Mouse (Mus musculus) embryonic facial prominence, embryonic 12.5 days (tissue): Measurements from ENCODE around the gene Cd63. TPM values are rescaled to one million over a fixed set of nuclear protein-coding genes. Genes with fewer than 3 reads are reported as not detected.

Experiments
- ATAC-seq: fragments of 200-750 bp; cut with Nextera tagmentation; 2 replicates; pipeline ENCODE4 v1.8.0; 2017; ENCODE audit not compliant: insufficient number of reproducible peaks, insufficient read depth, low FRiP score, low TSS enrichment
- H3K27ac ChIP-seq: fragments of 300-500 bp; sonication (generic); 2 replicates; pipeline ENCODE4 v1.5.1; 2016; ENCODE audit warnings: mild to moderate bottlenecking
- H3K27me3 ChIP-seq: fragments of 300-500 bp; sonication (generic); 2 replicates; pipeline ENCODE4 v1.6.1; 2016; ENCODE audit warnings: mild to moderate bottlenecking, moderate library complexity
- H3K36me3 ChIP-seq: fragments of 300-500 bp; sonication (generic); 2 replicates; pipeline ENCODE4 v1.6.1; 2016; ENCODE audit warnings: mild to moderate bottlenecking
- H3K4me1 ChIP-seq: fragments of 300-500 bp; sonication (generic); 2 replicates; pipeline ENCODE4 v1.6.1; 2016
- H3K4me2 ChIP-seq: fragments of 300-500 bp; sonication (generic); replicated peaks from 2 replicates; pipeline ENCODE4 v1.6.1; 2016; ENCODE audit warnings: mild to moderate bottlenecking, moderate library complexity
- H3K4me3 ChIP-seq: fragments of 300-500 bp; sonication (generic); 2 replicates; pipeline ENCODE4 v1.5.1; 2016; ENCODE audit warnings: mild to moderate bottlenecking
- H3K9ac ChIP-seq: fragments of 300-500 bp; sonication (generic); 2 replicates; pipeline ENCODE4 v1.6.1; 2016; ENCODE audit warnings: mild to moderate bottlenecking, moderate library complexity
- H3K9me3 ChIP-seq: fragments of 300-500 bp; sonication (generic); 2 replicates; pipeline ENCODE4 v1.6.1; 2016; ENCODE audit warnings: mild to moderate bottlenecking, moderate library complexity
- WGBS: fragments of 180-500 bp; shearing (Covaris S2); methylation state at CpG from one replicate; pipeline ENCODE4 v1.1.7; 2016; 5-methylcytosine and 5-hydroxymethylcytosine counted together
- polyA plus RNA-seq: library from polyadenylated mRNA; unstranded; fragments of >200 nt; fragmentation: Nextera tagmentation; extraction: Ambion mirVana; gene quantifications from 2 replicates; pipeline ENCODE4 v1.2.1, GENCODE M21; 2016

Gene Cd63
- polyA plus RNA-seq, 1 experiment from 2014 or later = 465 TPM

- Histone ChIP-seq H3K4me2 (no peak overlapping the region), H3K36me3 (no peaks in the 10 kb centered on the region), H3K4me3 (no peak overlapping the region), H3K4me1 (no peaks in the 10 kb centered on the region), H3K9me3 (no peaks in the 10 kb centered on the region), H3K9ac (no peak overlapping the region), H3K27ac (no peak overlapping the region), H3K27me3 (no peaks in the 10 kb centered on the region; the same call in 1 of the 2 replicates)
- no peak for ATAC-seq
- WGBS = 76% methylated on average over 10 of the region's 10 CpGs
Observed at GRCm38 (mm10) chr10:128958340-128958739, 57.6 kb downstream of the Cd63 start.

- no peaks in the 10 kb centered on the region for H3K36me3 ChIP-seq
Observed at GRCm38 (mm10) chr10:128960142-128960541, 59.4 kb downstream of the Cd63 start.

GRCm38 (mm10) chr10:128960590-128961584 lies 60.1 kb downstream of the Cd63 start, which contains the start of gene Mettl7b:
Gene Mettl7b (minus strand): TSS chr10:128960988.
- Histone ChIP-seq H3K9ac (no peak within 1 kb of the TSS), H3K9me3 (no peaks in the 10 kb centered on the region), H3K4me2 (no peak within 1 kb of the TSS), H3K4me1 (no peaks in the 10 kb centered on the region), H3K27ac (no peak within 1 kb of the TSS), H3K36me3 (no peaks in the 10 kb centered on the region), H3K27me3 (no peaks in the 10 kb centered on the region), H3K4me3 (no peak within 1 kb of the TSS)
- WGBS = 80% methylated on average over 12 of the region's 12 CpGs
- ATAC-seq = no peak

More at GRCm38 (mm10) chr10:128960142-128960541, 59.4 kb downstream of the Cd63 start:
- Histone ChIP-seq H3K9me3 (no peaks in the 10 kb centered on the region), H3K4me1 (no peaks in the 10 kb centered on the region), H3K4me2 (no peak overlapping the region), H3K9ac (no peak overlapping the region), H3K27me3 (no peaks in the 10 kb centered on the region), H3K4me3 (no peak overlapping the region), H3K27ac (no peak overlapping the region)
- WGBS = 75% methylated on average over 4 of the region's 4 CpGs
- no peak for ATAC-seq

Other genes starting within 250 kb of the Cd63 start
- gene Suox, start 226.9 kb upstream of the Cd63 start, polyA plus RNA-seq = 18.5 and 19.5 TPM in 2 replicates
- gene Rab5b, start 204.7 kb upstream of the Cd63 start, polyA plus RNA-seq = 80.0 and 85.6 TPM in 2 replicates
- gene Pmel, start 196.8 kb upstream of the Cd63 start, polyA plus RNA-seq = 26.3 and 48.0 TPM in 2 replicates
- gene Cdk2, start 196.0 kb upstream of the Cd63 start, polyA plus RNA-seq = 134 and 143 TPM in 2 replicates
- gene Dgka, start 156.1 kb upstream of the Cd63 start, polyA plus RNA-seq = 9.3 and 10.4 TPM in 2 replicates
- 48.9 and 53.1 TPM in 2 replicates for gene Pym1, start 153.1 kb upstream of the Cd63 start, polyA plus RNA-seq
- gene Mmp19, start 110.1 kb upstream of the Cd63 start, polyA plus RNA-seq = 0.42 and 0.93 TPM in 2 replicates
- 55.6 and 60.5 TPM in 2 replicates for gene Dnajc14, start 96.9 kb upstream of the Cd63 start, polyA plus RNA-seq
- gene Tmem198b, start 96.6 kb upstream of the Cd63 start, polyA plus RNA-seq = 24.8 and 25.7 TPM in 2 replicates
- gene Sarnp, start 83.7 kb upstream of the Cd63 start, polyA plus RNA-seq = 227 and 230 TPM in 2 replicates
- 31.5 and 35.5 TPM in 2 replicates for gene Ormdl2, start 79.3 kb upstream of the Cd63 start, polyA plus RNA-seq
- gene Gdf11, start 9.3 kb upstream of the Cd63 start, polyA plus RNA-seq = 10.8 and 11.9 TPM in 2 replicates
- 14.2 and 14.7 TPM in 2 replicates for gene Rdh5, start 21.9 kb downstream of the Cd63 start, polyA plus RNA-seq
- 210 and 215 TPM in 2 replicates for gene Bloc1s1, start 23.0 kb downstream of the Cd63 start, polyA plus RNA-seq
- 5.2 TPM in 2 replicates for gene Itga7, start 32.8 kb downstream of the Cd63 start, polyA plus RNA-seq
- gene Mettl7b, start 60.0 kb downstream of the Cd63 start, polyA plus RNA-seq = 0.13 TPM in 1 of 2 replicates, not detected in the other
- gene Olfr9, start 88.4 kb downstream of the Cd63 start, polyA plus RNA-seq = not detected in 2 replicates
- not detected in 2 replicates for gene Olfr763, start 109.8 kb downstream of the Cd63 start, polyA plus RNA-seq
- not detected in 2 replicates for gene Olfr764-ps1, start 138.9 kb downstream of the Cd63 start, polyA plus RNA-seq
- gene Olfr765, start 149.0 kb downstream of the Cd63 start, polyA plus RNA-seq = not detected in 2 replicates
- not detected in 2 replicates for gene Olfr766-ps1, start 168.0 kb downstream of the Cd63 start, polyA plus RNA-seq
- gene Olfr767, start 181.9 kb downstream of the Cd63 start, polyA plus RNA-seq = not detected in 2 replicates
- not detected in 2 replicates for gene Olfr768, start 198.4 kb downstream of the Cd63 start, polyA plus RNA-seq
- not detected in 2 replicates for gene Olfr769, start 216.9 kb downstream of the Cd63 start, polyA plus RNA-seq
- gene Olfr770, start 238.0 kb downstream of the Cd63 start, polyA plus RNA-seq = not detected in 2 replicates